35 mouse cellular contexts compared by ENCODE assay signal in the genomic region with DNA sequence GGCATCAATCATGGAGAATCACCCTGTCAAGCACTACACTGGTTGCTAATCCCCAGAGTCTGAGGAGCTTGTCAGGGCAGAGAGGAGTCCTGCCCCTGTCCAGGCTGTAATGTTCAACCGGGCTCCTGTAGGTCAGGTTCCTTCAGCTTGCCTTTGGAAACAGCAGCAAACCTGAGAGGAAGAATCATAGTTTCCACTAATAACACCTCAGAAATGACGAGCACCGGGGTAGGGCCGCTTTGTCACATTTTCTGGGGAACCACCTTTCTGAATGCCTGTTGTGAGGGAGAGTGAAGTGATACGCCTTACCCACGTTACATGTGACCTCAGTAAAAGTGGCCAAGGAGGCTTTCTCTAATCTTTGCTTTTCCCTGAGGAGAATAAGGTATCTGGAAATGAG.
"Had no signal": no experiment of that assay in that cellular context is flagged by ENCODE, and none has a peak within 500 bp of the region (broad histone marks: within the 10 kb centered on the region; RNA-seq: fewer than 3 reads in every experiment).

No protein-coding gene starts in this region.

- H3K4me1 ChIP-seq: heart, embryonic 12.5 days; heart, embryonic 15.5 days; kidney, embryonic 15.5 days had no signal

- H3K9ac ChIP-seq: heart, embryonic 12.5 days; heart, embryonic 13.5 days; heart, embryonic 15.5 days; hindbrain, embryonic 12.5 days; hindbrain, embryonic 13.5 days; hindbrain, embryonic 14.5 days; hindbrain, embryonic 15.5 days; intestine, embryonic 15.5 days; kidney, embryonic 15.5 days had no signal

- H3K36me3 ChIP-seq: heart, embryonic 10.5 days; heart, embryonic 12.5 days; heart, embryonic 13.5 days; heart, embryonic 15.5 days; hindbrain, embryonic 10.5 days; hindbrain, embryonic 12.5 days; hindbrain, embryonic 13.5 days; hindbrain, embryonic 15.5 days; intestine, embryonic 15.5 days; kidney, embryonic 15.5 days had no signal

- H3K4me2 ChIP-seq: heart, embryonic 11.5 days; heart, embryonic 12.5 days; heart, embryonic 13.5 days; heart, embryonic 15.5 days; hindbrain, embryonic 12.5 days; hindbrain, embryonic 13.5 days; hindbrain, embryonic 14.5 days; hindbrain, embryonic 15.5 days; intestine, embryonic 15.5 days; kidney, embryonic 15.5 days had no signal

- H3K9me3 ChIP-seq: heart, embryonic 10.5 days; heart, embryonic 15.5 days; hindbrain, embryonic 12.5 days; hindbrain, embryonic 15.5 days; intestine, embryonic 15.5 days; kidney, embryonic 15.5 days had no signal

- H3K4me3 ChIP-seq: heart, embryonic 10.5 days; heart, embryonic 12.5 days; heart, embryonic 13.5 days; heart, embryonic 15.5 days; hindbrain, embryonic 10.5 days; hindbrain, embryonic 12.5 days; hindbrain, embryonic 13.5 days; hindbrain, embryonic 15.5 days; intestine, embryonic 15.5 days; kidney, embryonic 15.5 days; layer of hippocampus, adult 2 months; left cerebral cortex, adult 2 months had no signal

- DNase-seq: heart, postnatal 10 days; heart, postnatal 14 days; heart, postnatal 36 days; heart, postnatal 4 days; kidney, adult 11 months; kidney, adult 18-20 months; kidney, adult 2 months; kidney, adult 8-10 months; kidney, adult 9 months; kidney, postnatal 10 days; kidney, postnatal 14 days; kidney, postnatal 25 days; kidney, postnatal 36 days; kidney, postnatal 4 days; layer of hippocampus, adult 9-11 months; layer of hippocampus, postnatal 36 days had no signal

- H3K27me3 ChIP-seq: heart, embryonic 12.5 days; heart, embryonic 13.5 days; heart, embryonic 15.5 days; hindbrain, embryonic 12.5 days; hindbrain, embryonic 15.5 days; intestine, embryonic 15.5 days; kidney, embryonic 15.5 days had no signal

- H3K27ac ChIP-seq: heart, embryonic 10.5 days; heart, embryonic 13.5 days; heart, embryonic 15.5 days; hindbrain, embryonic 10.5 days; hindbrain, embryonic 12.5 days; hindbrain, embryonic 13.5 days; hindbrain, embryonic 14.5 days; hindbrain, embryonic 15.5 days; intestine, embryonic 15.5 days; kidney, embryonic 15.5 days; kidney, postnatal 0 days; layer of hippocampus, adult 2 months; left cerebral cortex, adult 2 months had no signal

- ATAC-seq: hindbrain, embryonic 16.5 days; inflammation-experienced regulatory T-cells, adult 6 months; intestine, embryonic 15.5 days; intestine, embryonic 16.5 days; intestine, postnatal 0 days had no signal
